Mouse (Mus musculus) C3H10T1/2 (cell line): ENCODE data around the gene A430005L14Rik. TPM values are rescaled to one million over a fixed set of nuclear protein-coding genes. Genes with fewer than 3 reads are reported as not detected.

Experiments
- polyA plus RNA-seq, 2 experiments: library from polyadenylated mRNA; unstranded; fragments of >200 nt; fragmentation: generic; extraction: Trizol; gene quantifications; one replicate each; pipeline ENCODE4 v1.2.1; 2012; ENCODE audit warnings: missing spikeins in 2 of 2

A430005L14Rik gene
- 10 to 100 TPM; 24.1 to 25.6 TPM for polyA plus RNA-seq

GRCm38 (mm10) chr4:153956569-153957405, at the start of gene A430005L14Rik:
TSS of gene A430005L14Rik (plus strand) at chr4:153957237.

DNA sequence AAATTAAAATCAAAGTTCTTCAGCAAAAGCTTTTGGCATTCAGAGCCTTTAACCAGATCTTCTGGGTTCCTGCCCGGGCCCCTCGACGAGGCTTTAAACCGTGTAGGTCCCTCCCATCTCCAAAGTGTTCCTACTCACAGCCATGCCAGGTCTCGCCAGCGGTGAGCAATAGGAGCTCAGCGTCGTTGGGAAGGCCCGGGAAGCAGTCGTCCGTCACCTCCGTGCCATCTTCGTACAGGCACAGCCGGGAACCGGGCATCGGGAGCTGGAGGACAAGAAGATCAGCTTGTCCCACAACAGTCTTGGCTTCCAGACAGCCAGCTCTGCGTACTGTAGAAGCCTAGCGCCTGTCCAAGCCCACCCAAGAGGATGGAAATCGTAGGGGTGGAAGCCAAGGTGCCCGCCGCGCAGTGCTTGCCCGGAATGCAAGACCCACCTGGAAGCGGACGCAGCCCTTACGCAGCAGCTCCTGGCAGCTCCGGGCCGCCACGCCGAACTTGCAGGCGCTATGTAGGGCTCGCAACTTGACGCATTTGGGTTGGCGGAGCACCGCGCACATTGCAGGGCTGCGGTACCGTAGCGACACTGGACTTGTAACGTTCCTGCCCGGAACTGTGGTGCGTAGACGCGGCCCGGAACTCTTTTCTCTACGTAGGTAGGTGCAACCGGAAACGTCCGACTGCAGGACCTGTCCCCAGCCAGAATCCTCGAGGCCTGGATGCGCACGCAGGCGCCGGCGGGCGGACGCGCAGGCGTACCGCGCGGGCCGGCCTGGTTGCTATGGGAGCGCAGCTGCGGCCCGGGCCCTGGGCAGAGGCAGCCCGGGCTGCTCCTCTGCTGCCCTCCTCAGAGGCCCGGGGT, 17.6 kb downstream of the A430005L14Rik start, which contains the start of the genes Dffb and Cep104:
TSS of gene Dffb (minus strand) at position 696 of the 861 bp plus-strand sequence.
TSS of gene Cep104 (plus strand) at position 764 of the 861 bp plus-strand sequence.

Other genes with a start within 250 kb of the A430005L14Rik start
- 1 to 10 TPM in 1 of 2 experiments, under 1 TPM in 1; 0.43 to 5.0 TPM for gene Dffb, start 17.9 kb downstream of the A430005L14Rik start, polyA plus RNA-seq
- 10 to 100 TPM; 10.5 to 11.0 TPM for gene Cep104, start 18.0 kb downstream of the A430005L14Rik start, polyA plus RNA-seq
- gene Lrrc47, start 54.5 kb downstream of the A430005L14Rik start, polyA plus RNA-seq = 10 to 100 TPM; 19.1 to 28.1 TPM
- 10 to 100 TPM in 1 of 2 experiments, 1 to 10 TPM in 1; 6.9 to 31.0 TPM for gene Smim1, start 69.0 kb downstream of the A430005L14Rik start, polyA plus RNA-seq
- under 1 TPM in 1 of 2 experiments, not detected in 1; 0.02 TPM for gene Ccdc27, start 85.4 kb downstream of the A430005L14Rik start, polyA plus RNA-seq
- under 1 TPM in 1 of 2 experiments, not detected in 1; under 0.01 TPM for gene Trp73, start 183.0 kb downstream of the A430005L14Rik start, polyA plus RNA-seq
- gene Wrap73, start 185.1 kb downstream of the A430005L14Rik start, polyA plus RNA-seq = 10 to 100 TPM; 16.4 to 19.6 TPM
- 10 to 100 TPM; 26.4 to 69.1 TPM for gene Tprgl, start 203.4 kb downstream of the A430005L14Rik start, polyA plus RNA-seq
- under 1 TPM; 0.01 to 0.39 TPM for gene Megf6, start 213.5 kb downstream of the A430005L14Rik start, polyA plus RNA-seq